Mouse (Mus musculus): ENCODE measurements at regions not wholly inside any gene's neighbourhood (a gene's known extent, or its start where the extent isn't known, plus 50 kb on each side); places are given as distances from the start of the nearest gene placed in this dataset.

DNA sequence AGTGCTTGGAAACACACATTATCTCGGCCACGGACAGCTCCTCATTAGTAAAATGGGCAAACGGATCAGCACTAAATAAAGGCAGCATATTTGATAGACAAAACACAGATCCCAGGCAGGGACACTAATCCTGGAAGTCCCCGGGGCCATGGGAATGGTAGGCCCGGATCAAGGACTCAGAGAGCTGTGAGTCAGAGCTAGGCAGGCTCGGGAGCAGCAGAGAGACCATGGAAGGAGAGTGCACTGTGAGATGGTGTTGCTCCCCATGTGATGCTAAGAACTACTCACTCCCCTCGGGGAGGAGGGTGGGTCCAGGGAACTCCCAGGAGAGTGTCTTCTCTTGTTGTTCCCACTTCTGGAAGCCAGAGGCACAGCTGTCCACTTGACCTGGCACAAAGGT is 126.6 kb downstream of the Vegfa start:
- TF ChIP-seq POLR2A (IDR thresholded peaks at IDR 0.05; ENCODE audit: control insufficient read depth, extremely low read depth, insufficient read depth, low read length, poor library complexity), result no peak
- no peak for TF ChIP-seq CTCF (IDR thresholded peaks at IDR 0.05; ENCODE audit: borderline replicate concordance, control insufficient read depth, extremely low read depth, insufficient read depth, low read length, poor library complexity)
